Mouse (Mus musculus) cerebellum, postnatal 10 days (tissue): ENCODE measurements around the gene Dgcr8.
A peak's percentile ranks its signal among the peaks of the same experiment; 100 is the strongest.
"Not testable (repeated sequence)": the region's sequence is repeated elsewhere in the genome, so short reads cannot be mapped to it uniquely, and the experiment has no call there.

Experiments
- DNase-seq, 2 experiments: peaks; one replicate each; pipeline ENCODE4 v3.0.0; 2021; ENCODE audit warnings: mixed read lengths in 2 of 2

Dgcr8 gene

DNA sequence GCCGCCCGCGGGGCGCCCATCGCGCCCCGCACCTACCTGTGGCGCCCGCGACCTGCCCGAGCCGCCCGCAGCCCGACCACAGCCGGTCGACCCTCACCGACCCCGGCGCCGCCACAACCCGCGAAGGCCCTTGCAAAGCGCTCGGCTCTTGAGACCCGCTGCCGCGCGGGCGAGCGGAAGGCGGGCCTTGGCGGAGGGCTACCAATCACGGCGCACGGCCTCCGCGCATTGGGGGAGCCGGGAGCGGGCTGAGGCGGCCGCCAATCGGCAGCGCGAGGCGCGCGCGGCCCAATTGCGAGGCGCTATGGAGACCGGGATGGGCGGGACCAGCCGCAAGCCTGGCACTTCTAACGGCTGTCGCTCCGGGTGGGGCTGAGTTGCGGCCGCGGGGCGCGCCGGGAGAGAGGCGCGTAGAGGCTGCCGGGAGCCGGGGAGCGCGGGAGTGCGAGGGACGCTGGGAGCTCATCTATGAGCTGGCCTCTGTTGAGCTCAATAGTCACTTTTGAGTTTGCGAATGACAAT, at the start of gene Dgcr8:
Gene Dgcr8, minus strand, starts transcription at position 180 of the 522 bp plus-strand sequence.
- peak; percentile 98 to 99 for DNase-seq

DNA sequence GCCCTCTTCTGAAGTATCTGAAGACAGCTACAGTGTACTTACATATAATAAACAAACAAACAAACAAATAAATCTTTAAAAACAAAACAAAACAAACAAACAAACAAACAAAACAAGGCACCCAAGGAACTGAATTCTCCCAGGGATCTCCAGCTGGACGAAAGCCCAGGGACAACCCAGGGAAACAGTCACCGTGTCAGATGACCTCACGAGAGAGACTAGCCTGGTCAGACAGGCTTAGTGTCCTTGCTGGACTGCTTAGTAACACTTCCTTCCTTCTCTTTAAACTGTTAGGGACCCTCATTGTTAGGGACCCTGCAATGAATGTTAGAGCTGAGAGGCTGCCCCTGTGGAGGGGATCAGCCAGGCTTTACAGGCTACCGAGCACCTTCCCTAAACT, 48.2 kb upstream of the Dgcr8 start:
- no peak for DNase-seq

DNA sequence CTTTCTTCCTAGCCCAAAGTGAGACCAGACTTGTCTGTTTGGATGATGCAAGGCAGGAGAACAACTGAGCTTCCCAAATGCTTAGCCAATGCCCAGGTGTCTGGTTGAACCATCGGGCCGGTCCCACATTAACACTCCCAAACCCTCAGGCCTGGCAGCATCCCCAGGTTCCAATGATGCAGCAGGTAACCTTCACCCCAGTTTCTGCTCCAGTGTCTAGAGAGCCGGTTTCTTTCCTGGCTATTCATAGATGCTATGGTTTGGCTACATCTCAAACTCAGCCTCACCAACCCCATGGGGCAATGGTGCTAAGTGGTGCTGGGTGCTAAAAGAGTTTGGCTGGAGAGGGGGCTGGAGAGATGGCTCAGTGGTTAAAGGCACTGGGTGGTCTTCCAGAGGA, 46.9 kb upstream of the Dgcr8 start:
- DNase-seq, result no peak

DNA sequence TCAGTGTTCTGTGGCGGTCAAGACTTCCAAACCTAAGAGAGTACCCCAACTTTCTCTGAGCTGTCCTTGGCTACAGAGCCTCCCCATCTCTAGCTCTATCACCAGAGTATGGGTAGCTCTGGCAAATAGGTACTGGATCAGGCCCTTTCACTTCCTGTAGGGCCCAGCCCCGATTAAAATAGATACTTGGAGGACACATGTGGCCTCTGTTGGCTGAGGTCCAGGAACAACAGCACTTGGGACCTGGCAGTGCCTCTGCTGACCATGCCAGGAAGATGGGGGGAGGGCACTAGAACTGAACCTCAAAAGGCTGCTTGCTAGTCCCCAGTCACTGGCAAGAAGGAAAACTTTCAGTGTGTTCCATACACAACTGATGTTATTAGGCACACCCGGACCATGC, 44.9 kb upstream of the Dgcr8 start:
- DNase-seq, result peak in 1 of 2 experiments; percentile 27

DNA sequence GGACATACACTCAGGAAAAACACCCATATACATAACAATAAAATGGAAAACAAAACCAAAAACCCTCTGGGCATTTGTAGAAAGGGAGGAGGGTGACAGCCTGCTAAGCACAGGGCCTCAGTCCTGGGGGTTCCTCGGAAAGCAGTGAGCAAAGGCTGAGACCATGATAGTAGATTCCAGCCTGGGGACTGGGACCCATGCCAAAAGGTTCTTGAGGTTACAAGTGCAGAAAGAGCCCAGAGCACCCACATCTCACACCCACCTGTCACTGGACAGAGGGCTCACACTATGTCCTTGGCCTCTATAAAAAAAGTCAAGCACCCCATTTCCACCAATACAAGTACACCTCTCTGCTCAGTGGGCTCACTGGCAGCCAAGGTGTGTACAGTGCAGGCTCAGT, 39.5 kb upstream of the Dgcr8 start:
- no peak for DNase-seq

DNA sequence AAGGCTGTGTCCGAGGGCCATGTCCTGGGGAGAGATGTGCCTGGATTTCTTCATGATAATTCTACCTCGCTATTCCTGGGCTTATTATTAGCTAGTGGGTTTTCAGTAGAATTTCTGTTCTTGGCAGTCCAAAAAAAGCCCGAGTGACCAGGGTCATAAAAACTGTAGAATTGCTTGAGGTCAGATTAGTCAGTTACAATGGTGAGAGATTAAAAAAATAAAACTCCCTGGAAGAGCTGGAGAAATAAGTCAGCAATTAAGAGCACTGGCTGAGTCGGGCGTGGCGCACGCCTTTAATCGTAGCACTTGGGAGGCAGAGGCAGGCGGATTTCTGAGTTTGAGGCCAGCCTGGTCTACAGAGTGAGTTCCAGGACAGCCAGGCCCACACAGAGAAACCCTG, 38.9 kb upstream of the Dgcr8 start:
- no peak for DNase-seq

DNA sequence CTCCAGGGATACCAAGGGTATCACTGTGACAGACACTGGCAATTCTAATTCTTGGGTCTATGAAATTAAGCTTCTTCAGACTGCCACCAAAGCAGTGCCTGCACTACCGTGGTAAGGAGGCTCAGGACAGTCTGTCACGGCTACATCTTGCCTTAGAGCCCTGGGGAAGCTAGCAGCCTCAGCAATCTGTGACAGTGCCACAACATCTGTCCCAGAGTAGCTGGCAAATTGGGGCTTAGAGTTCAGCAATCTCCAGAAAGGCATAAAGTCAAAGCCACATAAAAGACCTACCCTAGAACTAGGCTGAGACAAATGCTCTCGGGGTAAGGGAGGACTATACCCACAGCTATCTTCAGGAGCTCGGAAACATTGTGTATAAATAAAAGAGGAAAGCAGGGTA, 36.7 kb upstream of the Dgcr8 start:
- DNase-seq, result no peak

DNA sequence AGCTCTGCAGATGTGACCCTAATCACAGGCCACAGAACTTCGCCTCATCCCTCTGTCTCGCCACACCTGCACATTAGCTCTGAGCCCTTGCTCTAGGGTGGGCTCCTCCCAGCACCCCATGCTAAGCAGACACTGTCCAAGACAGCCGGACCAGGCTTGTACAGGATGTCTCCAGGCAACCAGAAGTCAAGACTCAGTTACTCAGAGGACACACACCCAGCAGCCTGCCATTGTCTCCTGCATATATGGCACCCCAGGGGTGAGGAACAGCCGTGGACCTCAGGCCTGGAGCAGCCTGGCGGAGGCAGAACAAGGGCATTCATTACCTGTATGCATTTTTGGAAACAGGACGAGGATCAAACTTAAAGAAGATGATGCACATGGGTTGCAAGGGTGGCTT, 35.0 kb upstream of the Dgcr8 start:
- DNase-seq, result no peak

DNA sequence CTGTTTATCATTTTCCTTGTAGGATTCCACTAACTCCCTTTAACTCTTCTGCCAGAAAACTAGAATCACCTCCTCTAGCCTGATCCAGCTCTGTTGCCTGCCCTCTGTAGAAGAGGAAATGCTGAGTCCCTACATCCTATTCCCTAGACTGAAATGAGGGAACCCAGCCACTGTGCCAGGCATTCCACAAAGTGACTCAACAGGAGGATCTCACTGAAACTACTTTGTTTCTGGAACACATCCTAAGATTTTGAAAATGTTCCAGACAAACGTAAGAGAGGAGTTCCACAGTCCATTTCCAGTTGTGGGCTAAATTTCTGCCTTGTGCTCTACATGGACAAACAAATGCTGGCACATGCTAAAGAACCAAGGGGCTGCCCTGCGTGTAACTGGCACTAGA, 34.4 kb upstream of the Dgcr8 start:
- no peak for DNase-seq

DNA sequence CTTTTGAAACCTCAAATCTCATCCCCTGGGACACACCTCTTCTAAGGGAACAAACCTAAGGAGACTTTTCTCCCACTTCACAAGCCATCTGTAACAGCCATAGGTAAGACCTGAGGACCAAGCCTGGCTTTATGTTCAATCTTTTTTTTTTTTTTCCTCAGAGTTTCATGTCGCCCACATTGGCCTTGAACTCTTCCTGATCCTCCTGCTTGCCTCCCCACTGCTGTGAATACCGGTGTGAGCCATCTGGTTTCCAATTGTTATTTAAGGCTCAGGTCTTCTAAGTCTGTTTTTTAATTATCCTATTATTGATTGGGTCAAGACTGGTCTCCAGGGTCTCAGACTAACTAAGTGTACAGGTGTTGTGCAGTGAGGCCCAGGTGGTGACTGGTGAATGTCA, 32.4 kb upstream of the Dgcr8 start:
- no peak for DNase-seq

DNA sequence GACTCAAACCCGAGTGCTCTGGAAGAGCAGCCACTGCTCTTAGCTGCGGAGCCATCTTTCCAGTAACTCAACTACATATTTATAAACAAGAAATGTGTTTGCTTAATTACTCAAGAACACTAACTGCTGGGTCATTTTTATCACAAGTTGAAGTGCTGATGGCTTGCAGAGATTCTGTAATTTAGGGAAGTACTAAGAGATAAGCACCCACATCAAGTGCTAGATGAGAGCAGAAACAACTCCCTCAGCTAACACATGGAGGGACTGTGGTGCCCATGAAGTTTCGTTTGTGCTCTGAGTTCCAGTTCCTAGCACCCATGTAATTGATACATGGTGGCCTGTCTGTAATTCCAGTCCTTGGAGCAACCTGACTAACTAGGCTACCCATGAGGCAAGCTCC, 29.9 kb upstream of the Dgcr8 start:
- DNase-seq, result no peak

DNA sequence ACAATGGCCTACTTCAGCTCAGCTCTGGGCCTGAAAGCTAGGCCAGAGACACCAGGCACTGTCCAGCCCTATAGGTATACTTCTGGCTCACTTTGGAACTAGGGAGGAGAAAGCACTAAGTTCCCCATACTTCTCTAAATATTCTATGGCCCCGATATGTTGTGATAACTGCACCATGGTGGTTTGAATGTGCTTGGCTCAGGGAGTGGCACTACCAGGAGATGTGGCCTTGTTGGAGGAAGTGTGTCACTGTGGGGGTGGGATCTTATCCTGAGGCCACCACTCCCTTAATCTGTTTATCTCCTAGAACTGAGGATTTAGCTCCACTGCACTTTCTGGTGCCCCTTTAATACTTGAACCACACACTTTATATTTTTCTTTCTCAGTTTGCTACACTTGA, 19.1 kb upstream of the Dgcr8 start:
- DNase-seq, result no peak

DNA sequence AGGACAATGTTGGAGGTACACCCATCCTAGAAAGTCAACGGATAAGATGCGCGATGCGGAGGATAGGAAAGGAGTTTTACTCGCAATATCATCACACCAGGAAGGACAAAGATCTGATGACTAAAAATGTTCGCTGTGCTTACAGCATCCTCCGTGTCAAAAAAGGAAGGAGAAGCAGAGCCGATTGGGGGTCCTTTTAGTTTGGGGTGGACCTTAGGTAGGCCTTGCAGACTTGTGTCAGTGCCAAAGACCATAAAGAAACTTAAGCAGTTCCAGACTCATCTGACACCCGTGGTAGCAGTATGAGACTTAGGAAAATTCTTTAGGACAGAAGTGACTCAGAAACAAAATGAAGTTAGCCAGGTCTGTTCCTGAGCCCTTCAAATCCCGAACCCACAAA, 568 bp upstream of the Dgcr8 start:
- not testable (repeated sequence) for DNase-seq

DNA sequence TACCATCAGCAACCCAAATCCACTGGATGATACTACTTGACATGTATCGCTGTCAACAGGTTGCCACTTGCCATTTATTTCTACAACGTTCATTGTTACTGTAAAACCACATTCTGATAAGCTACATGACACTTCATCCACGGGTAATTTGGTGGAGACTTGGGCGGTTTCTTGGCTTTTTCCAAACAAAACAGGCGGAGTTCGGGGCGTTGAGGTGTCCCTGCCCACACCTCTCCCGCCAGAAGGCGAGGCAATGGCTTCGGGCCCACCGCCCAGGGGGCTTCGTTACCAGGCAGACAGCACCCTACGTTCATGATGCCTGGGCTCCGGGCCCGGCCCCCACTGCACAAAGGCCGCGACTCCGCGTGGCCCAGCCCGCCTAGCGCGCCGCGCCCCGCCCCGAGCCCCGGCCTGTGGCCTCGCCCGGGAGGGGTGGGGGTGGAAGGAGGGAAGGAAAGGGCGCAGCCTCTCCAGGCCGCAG, 425 bp downstream of the Dgcr8 start:
- peak; percentile 81 to 82 for DNase-seq

DNA sequence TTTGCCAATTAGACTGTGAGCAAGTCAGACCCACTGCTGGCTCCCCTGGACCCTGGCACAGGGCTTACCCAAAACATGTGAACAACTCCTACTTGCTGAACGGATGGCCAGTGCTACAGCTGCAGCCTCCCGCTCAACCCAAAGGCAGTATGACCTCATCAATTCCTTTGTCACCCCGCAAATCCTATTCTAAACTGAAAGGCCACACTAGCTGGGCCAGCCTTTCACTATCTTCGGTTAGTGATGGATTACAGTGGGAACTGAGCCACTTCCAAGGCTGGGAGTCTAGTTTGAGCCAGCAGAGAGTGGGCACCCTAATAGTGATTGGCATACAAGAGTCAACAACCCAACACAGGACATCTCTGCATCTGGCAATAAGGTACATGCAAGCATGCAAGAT, 880 bp downstream of the Dgcr8 start:
- peak; percentile 21 to 22 for DNase-seq

DNA sequence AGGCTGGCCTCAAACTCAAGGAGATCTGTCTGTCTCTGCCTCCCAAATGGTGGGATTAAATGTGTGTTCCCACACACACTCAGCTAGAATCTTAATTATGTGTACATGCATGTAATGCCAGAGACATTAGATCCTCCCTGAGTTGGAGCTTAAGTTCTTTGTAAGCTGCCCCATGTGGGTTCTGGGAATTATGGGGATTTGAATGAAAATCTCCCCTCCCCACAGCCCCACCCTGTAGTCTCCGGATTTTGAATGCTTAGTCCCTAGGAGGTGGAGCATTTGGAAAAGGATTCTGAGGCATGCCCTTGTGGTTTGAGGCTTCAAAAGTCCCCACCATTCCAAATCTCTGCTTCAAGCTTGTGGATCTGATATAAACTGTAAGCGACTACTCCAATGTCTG, 13.9 kb downstream of the Dgcr8 start:
- DNase-seq, result no peak

DNA sequence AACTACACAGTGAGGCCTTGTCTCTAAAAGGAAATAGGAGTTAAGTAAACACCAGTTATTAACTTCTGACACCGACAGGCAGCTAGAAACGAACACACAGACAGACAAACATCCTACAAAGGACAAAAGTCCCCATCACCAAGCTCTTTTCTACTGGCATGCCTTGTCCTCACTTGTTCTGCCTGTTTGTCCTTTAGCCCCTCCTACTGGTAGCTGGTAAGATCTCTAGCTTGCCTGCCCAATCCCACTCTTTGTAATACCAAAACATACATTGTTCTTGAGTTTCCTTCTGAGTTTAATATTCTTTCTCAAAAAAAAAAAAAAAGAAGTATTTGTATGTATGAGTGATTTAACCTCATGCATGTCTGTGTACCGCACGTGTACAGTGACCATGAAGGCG, 20.9 kb downstream of the Dgcr8 start:
- peak; percentile 25 to 52 for DNase-seq

DNA sequence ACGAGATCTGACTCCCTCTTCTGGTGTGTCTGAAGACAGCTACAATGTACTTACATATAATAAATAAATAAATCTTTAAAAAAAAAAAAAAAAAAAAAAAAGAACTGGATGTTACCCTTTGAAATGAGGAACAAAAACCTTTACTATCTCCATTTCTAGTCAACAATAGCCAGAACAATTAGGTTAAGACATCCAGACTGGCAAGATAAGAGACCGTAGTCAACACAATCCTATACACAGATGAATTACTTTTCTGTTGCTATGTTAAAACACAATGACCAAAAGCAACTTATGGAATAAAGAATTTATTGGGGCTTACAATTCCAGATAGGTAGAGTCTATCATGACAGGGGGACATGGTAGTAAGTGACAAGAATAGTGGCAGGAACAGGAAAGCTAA, 24.0 kb downstream of the Dgcr8 start:
- DNase-seq, result no peak

DNA sequence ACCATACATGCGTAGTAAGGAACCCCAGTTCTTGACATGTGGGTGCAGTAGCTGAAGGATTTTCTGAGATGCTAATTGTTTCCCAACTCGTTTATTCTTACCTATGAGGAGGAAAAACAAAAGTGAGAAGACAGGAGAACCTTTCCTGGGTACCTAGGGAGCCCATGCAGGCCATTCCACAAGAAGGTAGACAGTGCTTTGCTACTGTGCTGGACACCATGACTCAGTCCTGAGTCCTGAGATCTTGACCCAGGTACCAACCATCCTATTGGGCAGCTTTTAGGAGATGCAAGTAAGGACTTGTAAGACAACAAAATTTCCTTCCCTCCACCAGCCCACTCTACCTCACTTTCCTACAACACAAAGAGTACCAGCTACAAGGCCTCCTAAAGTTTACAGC, 30.8 kb downstream of the Dgcr8 start, which contains the start of gene Gm49776:
Gene Gm49776, minus strand, starts transcription at position 101 of the 400 bp plus-strand sequence.
- no peak for DNase-seq

DNA sequence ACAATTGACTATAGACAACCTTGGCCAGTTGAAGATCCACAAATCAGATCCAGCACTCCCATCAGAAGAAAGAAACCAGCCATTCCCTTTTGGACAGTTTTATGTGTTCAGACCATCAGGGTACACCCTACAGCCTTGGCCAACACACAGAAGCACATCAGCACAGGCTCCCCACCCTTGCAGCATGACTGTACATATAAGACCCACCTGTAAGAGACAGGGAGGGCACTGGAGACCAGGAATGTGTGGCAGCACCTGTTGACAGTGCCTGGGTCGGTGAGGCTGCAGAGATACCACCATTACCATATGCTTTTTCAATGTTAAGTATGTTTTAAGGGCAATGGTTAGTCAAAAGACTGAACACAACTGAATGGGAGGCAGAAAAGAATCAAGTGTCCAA, 35.2 kb downstream of the Dgcr8 start:
- no peak for DNase-seq

DNA sequence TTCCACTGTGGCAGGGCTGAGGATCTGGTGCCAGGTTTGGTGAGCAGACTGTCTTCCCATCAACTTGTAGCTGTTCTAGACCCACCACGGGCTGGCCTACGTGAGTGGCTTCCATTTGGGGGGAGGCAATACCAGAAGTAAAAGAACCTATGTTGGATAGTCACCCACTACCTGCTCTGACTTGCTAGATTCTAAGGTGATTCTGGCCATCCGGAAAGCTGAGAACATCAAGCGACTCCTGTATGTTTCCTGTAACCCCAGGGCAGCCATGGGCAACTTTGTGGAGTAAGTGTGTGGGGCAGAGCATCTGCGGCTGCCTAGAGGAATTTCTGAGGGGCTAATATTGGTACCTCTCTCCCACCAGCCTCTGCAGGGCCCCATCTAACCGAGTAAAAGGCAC, 36.3 kb downstream of the Dgcr8 start:
- no peak for DNase-seq

DNA sequence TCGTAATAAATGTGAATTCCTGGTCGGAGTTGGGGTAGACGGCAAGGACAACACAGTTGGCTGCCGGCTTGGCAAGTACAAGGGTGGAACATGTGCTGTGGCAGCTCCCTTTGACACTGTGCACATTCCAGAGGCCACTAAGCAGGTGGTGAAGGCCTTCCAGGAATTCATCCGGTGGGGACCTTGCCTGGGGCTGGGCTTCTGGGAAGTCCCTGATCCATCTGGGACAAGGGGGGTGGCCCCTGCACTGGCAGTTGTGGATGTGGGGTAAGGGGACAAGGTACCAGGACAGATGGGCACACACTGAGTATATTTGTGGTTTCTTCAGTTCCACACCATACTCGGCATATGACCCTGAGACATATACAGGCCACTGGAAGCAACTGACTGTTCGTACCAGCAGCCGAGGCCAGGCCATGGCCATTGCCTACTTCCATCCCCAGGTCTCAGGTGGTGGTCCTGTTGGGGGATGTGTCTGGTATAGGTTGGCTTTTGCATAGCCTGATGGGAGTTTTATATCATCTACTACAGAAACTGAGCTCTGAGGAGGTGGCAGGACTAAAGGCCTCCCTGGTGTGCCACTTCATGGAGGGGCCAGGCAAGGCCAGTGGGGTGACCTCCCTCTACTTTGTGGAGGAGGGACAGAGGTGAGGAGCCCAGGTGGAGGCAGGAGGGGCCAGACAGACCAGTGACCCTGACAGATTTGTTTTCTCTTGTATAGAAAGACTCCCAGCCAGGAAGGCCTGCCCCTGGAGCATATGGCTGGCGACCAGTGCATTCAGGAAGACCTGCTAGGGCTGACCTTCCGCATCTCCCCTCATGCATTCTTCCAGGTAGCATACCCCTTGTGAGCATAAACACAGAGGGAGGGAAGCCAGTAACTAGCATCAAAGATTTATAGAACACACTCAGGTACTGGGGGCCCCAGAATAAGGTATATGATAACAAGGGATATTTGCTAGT, 37.9 kb downstream of the Dgcr8 start:
- DNase-seq, result no peak

DNA sequence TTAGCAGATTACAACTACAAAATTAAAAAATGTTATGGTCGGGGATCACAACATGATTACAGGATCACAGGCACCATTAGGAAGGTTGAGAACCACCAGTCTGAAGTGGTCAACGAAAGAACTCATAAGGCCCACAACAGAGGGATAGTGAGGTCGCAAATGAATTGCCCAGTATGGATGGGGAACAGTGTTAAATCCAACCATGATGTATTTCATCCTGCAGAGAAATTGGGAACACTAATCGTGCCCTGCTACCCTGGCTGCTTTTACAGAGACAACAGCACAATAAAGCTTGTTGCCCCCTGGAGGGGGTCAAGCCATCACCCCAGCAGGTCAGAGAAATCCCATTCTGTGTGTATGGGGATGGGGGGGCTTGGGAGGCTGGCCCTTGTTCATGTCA, 38.8 kb downstream of the Dgcr8 start:
- DNase-seq, result no peak

DNA sequence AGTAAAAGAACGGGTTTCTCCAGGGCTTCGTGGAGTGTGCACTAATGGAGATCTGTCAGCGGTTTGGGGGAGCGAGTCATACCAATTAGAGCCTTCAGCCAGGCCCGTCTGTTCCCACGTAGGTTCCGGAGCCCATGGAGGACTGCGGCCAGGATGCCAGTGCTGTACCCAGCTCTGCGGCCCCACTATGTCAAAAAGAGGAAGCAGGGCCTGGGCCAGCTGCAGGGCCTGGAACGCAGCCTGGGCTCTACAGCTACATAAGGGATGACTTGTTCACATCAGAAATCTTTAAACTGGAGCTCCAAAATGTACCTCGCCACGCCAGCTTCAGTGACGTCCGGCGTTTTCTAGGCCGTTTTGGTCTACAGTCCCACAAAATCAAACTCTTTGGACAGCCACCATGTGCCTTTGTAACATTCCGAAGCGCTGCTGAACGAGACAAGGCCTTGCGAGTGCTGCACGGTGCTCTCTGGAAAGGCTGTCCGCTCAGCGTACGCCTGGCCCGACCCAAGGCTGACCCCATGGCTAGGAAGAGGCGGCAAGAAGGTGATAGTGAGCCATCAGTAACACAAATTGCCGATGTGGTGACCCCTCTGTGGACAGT, 39.6 kb downstream of the Dgcr8 start:
- DNase-seq, result peak; percentile 66 to 67
